29 mouse cellular contexts compared by ENCODE assay signal in genomic region chr8:107689020-107689419, GRCm38 (mm10).
DNase-seq lines count a peak whose midpoint lies in the region; ATAC-seq and TF ChIP-seq lines count a peak whose summit lies in the region.
"Had no signal": no experiment of that assay in that cellular context is flagged by ENCODE, and none has a peak within 500 bp of the region (broad histone marks: within the 10 kb centered on the region; RNA-seq: fewer than 3 reads in every experiment).

No protein-coding gene starts in this region.

- WGBS in intestine, embryonic 14.5 days = 55% methylated on average over 10 of the region's 10 CpGs
- 62% methylated on average over 10 of the region's 10 CpGs for WGBS in intestine, postnatal 0 days
- 52% methylated on average over 10 of the region's 10 CpGs for WGBS in lung, postnatal 0 days
- 76% methylated on average over 10 of the region's 10 CpGs for WGBS in lung, adult 2 months
- 65% methylated on average over 10 of the region's 10 CpGs for WGBS in intestine, embryonic 16.5 days
- 90% methylated on average over 10 of the region's 10 CpGs for WGBS in heart, embryonic 10.5 days

- H3K4me2 ChIP-seq in intestine, embryonic 14.5 days (ENCODE audit: low read length) = no peak overlapping the region
- H3K4me2 ChIP-seq in intestine, postnatal 0 days (replicated peaks; ENCODE audit: low read depth) = no peak overlapping the region
- H3K4me2 ChIP-seq in lung, postnatal 0 days (replicated peaks; ENCODE audit: low read depth, low read length) = no peak overlapping the region
- no peak overlapping the region for H3K4me2 ChIP-seq in intestine, embryonic 16.5 days (ENCODE audit: low read depth, low read length)
- H3K4me2 ChIP-seq: embryonic facial prominence, embryonic 15.5 days; heart, embryonic 12.5 days; liver, embryonic 12.5 days; neural tube, embryonic 12.5 days had no signal

- H3K4me1 ChIP-seq in intestine, embryonic 14.5 days (replicated peaks; ENCODE audit: control insufficient read depth, insufficient read depth, low read length) = no peaks in the 10 kb centered on the region; the same call in 1 of the 2 replicates
- no peaks in the 10 kb centered on the region for H3K4me1 ChIP-seq in intestine, postnatal 0 days (replicated peaks; ENCODE audit: control insufficient read depth, insufficient read depth, low read length)
- no peaks in the 10 kb centered on the region for H3K4me1 ChIP-seq in lung, postnatal 0 days (ENCODE audit: insufficient read depth, low read depth, low read length)
- H3K4me1 ChIP-seq in lung, adult 2 months (ENCODE audit: control insufficient read depth, insufficient read depth, low read length) = no peaks in the 10 kb centered on the region
- no peaks in the 10 kb centered on the region for H3K4me1 ChIP-seq in intestine, embryonic 16.5 days (ENCODE audit: control insufficient read depth, insufficient read depth, low read length)
- H3K4me1 ChIP-seq in heart, embryonic 10.5 days = no peaks in the 10 kb centered on the region
- H3K4me1 ChIP-seq: heart, embryonic 12.5 days; liver, embryonic 12.5 days; megakaryocyte, embryonic 14.5 days; neural tube, embryonic 12.5 days had no signal

- H3K9me3 ChIP-seq in intestine, embryonic 14.5 days (ENCODE audit: control insufficient read depth, low read length) = no peaks in the 10 kb centered on the region
- no peaks in the 10 kb centered on the region for H3K9me3 ChIP-seq in intestine, postnatal 0 days (ENCODE audit: control insufficient read depth)
- H3K9me3 ChIP-seq in lung, postnatal 0 days (ENCODE audit: low read length) = no peaks in the 10 kb centered on the region
- H3K9me3 ChIP-seq in intestine, embryonic 16.5 days (ENCODE audit: control insufficient read depth, low read length) = no peaks in the 10 kb centered on the region
- no peaks in the 10 kb centered on the region for H3K9me3 ChIP-seq in heart, embryonic 10.5 days
- H3K9me3 ChIP-seq: embryonic facial prominence, embryonic 15.5 days; liver, embryonic 12.5 days; neural tube, embryonic 12.5 days had no signal

- H3K9ac ChIP-seq in intestine, embryonic 14.5 days (ENCODE audit: low read length) = no peak overlapping the region
- H3K9ac ChIP-seq in intestine, postnatal 0 days (ENCODE audit: low read depth, low read length) = no peak overlapping the region
- no peak overlapping the region for H3K9ac ChIP-seq in lung, postnatal 0 days (replicated peaks; ENCODE audit: low read depth)
- no peak overlapping the region for H3K9ac ChIP-seq in intestine, embryonic 16.5 days (ENCODE audit: low read depth, low read length)
- H3K9ac ChIP-seq: embryonic facial prominence, embryonic 15.5 days; heart, embryonic 12.5 days; liver, embryonic 12.5 days; neural tube, embryonic 12.5 days had no signal

- no peak for TF ChIP-seq CTCF in intestine, postnatal 0 days (IDR thresholded peaks at IDR 0.05; ENCODE audit: low read depth)
- TF ChIP-seq CTCF in lung, postnatal 0 days (IDR thresholded peaks at IDR 0.05) = no peak
- TF ChIP-seq CTCF in lung, adult 2 months (IDR thresholded peaks at IDR 0.05; ENCODE audit: insufficient read depth, low read length) = no peak

- no peak for DNase-seq in intestine, embryonic 14.5 days (ENCODE audit: low spot score)
- DNase-seq in lung, postnatal 0 days (ENCODE audit: low spot score) = peak; percentile 36
- no peak for DNase-seq in lung, adult 2 months
- no peak for DNase-seq in testis, postnatal 10 days (ENCODE audit: low spot score)
- DNase-seq in heart, embryonic 10.5 days (ENCODE audit: low spot score) = no peak
- DNase-seq: adrenal gland, adult 2 months; B cell, adult 2 months; cerebellum, adult 2 months; cerebellum, postnatal 25 days; gastrocnemius, postnatal 10 days; heart, postnatal 10 days; kidney, adult 2 months; kidney, postnatal 25 days; lung, adult 18-20 months; midbrain, embryonic 14.5 days; right cerebral cortex, postnatal 25 days; spleen, adult 18-20 months had no signal

- H3K27ac ChIP-seq in intestine, embryonic 14.5 days (ENCODE audit: low read depth) = peak overlapping the region; percentile 40; the same call in 1 of the 2 replicates
- H3K27ac ChIP-seq in intestine, postnatal 0 days (ENCODE audit: low read depth, low read length) = no peak overlapping the region
- no peak overlapping the region for H3K27ac ChIP-seq in lung, postnatal 0 days (ENCODE audit: low read length)
- peak overlapping the region; percentile 23; the same call in 1 of the 2 replicates for H3K27ac ChIP-seq in intestine, embryonic 16.5 days (ENCODE audit: low read length)
- no peak overlapping the region for H3K27ac ChIP-seq in heart, embryonic 10.5 days
- H3K27ac ChIP-seq: embryonic facial prominence, embryonic 15.5 days; hindbrain, postnatal 0 days; layer of hippocampus, adult 2 months; liver, embryonic 12.5 days; neural tube, embryonic 12.5 days had no signal

- TF ChIP-seq EP300 in lung, postnatal 0 days (IDR thresholded peaks at IDR 0.05) = no peak

- no peak for ATAC-seq in intestine, embryonic 14.5 days (replicated peaks; ENCODE audit: low FRiP score, low TSS enrichment, low read depth)
- ATAC-seq in intestine, postnatal 0 days = no peak
- no peak; the same call in 1 of the 2 replicates for ATAC-seq in lung, postnatal 0 days
- peak; percentile 79 for ATAC-seq in intestine, embryonic 16.5 days
- ATAC-seq: hindbrain, postnatal 0 days; liver, embryonic 12.5 days; Patski had no signal

- H3K36me3 ChIP-seq in intestine, embryonic 14.5 days (ENCODE audit: control insufficient read depth, insufficient read depth, low read length) = no peaks in the 10 kb centered on the region
- no peaks in the 10 kb centered on the region for H3K36me3 ChIP-seq in intestine, postnatal 0 days (ENCODE audit: control insufficient read depth, insufficient read depth)
- H3K36me3 ChIP-seq in lung, postnatal 0 days (ENCODE audit: insufficient read depth, low read length) = no peaks in the 10 kb centered on the region
- H3K36me3 ChIP-seq in intestine, embryonic 16.5 days (ENCODE audit: control insufficient read depth, insufficient read depth, low read length) = no peaks in the 10 kb centered on the region
- H3K36me3 ChIP-seq in heart, embryonic 10.5 days = no peaks in the 10 kb centered on the region
- H3K36me3 ChIP-seq: embryonic facial prominence, embryonic 15.5 days; G1E; heart, embryonic 12.5 days; liver, embryonic 12.5 days; neural tube, embryonic 12.5 days had no signal

- TF ChIP-seq POLR2A in lung, adult 2 months (IDR thresholded peaks at IDR 0.05; ENCODE audit: borderline replicate concordance, extremely low read depth, low read depth, low read length) = no peak

- no peak overlapping the region for H3K4me3 ChIP-seq in intestine, embryonic 14.5 days (ENCODE audit: low read depth, low read length)
- H3K4me3 ChIP-seq in intestine, postnatal 0 days (ENCODE audit: low read depth, low read length) = no peak overlapping the region
- H3K4me3 ChIP-seq in lung, postnatal 0 days (ENCODE audit: low read depth, low read length) = no peak overlapping the region
- no peak overlapping the region for H3K4me3 ChIP-seq in lung, adult 2 months (replicated peaks; ENCODE audit: extremely low read depth, low read depth, low read length)
- H3K4me3 ChIP-seq in intestine, embryonic 16.5 days (ENCODE audit: low read length) = no peak overlapping the region
- no peak overlapping the region for H3K4me3 ChIP-seq in heart, embryonic 10.5 days
- H3K4me3 ChIP-seq: embryonic facial prominence, embryonic 15.5 days; heart, embryonic 12.5 days; layer of hippocampus, adult 2 months; liver, embryonic 12.5 days; megakaryocyte, embryonic 14.5 days; neural tube, embryonic 12.5 days had no signal

- no peaks in the 10 kb centered on the region for H3K27me3 ChIP-seq in intestine, embryonic 14.5 days (replicated peaks; ENCODE audit: control insufficient read depth, insufficient read depth, low read length)
- H3K27me3 ChIP-seq in intestine, postnatal 0 days (replicated peaks; ENCODE audit: control insufficient read depth, insufficient read depth, low read length) = no peaks in the 10 kb centered on the region
- H3K27me3 ChIP-seq in lung, postnatal 0 days (replicated peaks; ENCODE audit: insufficient read depth, low read length) = no peaks in the 10 kb centered on the region
- no peaks in the 10 kb centered on the region for H3K27me3 ChIP-seq in intestine, embryonic 16.5 days (replicated peaks; ENCODE audit: control insufficient read depth, insufficient read depth, low read length)
- no peaks in the 10 kb centered on the region for H3K27me3 ChIP-seq in heart, embryonic 10.5 days (ENCODE audit: insufficient read depth, poor library complexity, severe bottlenecking)
- H3K27me3 ChIP-seq: CH12.LX; heart, embryonic 12.5 days; liver, embryonic 12.5 days; megakaryocyte, embryonic 14.5 days; neural tube, embryonic 12.5 days had no signal

Comparison
In these comparisons a context has a peak if more than half of its experiments do, and no peak if none do; other contexts are left out.
1. H3K27ac ChIP-seq: peak in intestine, embryonic 14.5 days (single experiment) and intestine, embryonic 16.5 days (single experiment); none in intestine, postnatal 0 days (single experiment), lung, postnatal 0 days (single experiment) and heart, embryonic 10.5 days (single experiment).